Mouse (Mus musculus): ENCODE results near the gene Zfp366.

GRCm38 (mm10) chr13:99279351-99279750 lies 94.7 kb downstream of the Zfp366 start:
- TF ChIP-seq MAX (IDR thresholded peaks at IDR 0.05) (no peak), CEBPB (IDR thresholded peaks at IDR 0.05; ENCODE audit: low read depth) (no peak), CTCF (IDR thresholded peaks at IDR 0.05; ENCODE audit: control insufficient read depth, insufficient read depth, insufficient read length) (no peak), USF1 (IDR thresholded peaks at IDR 0.05; ENCODE audit: low read depth) (no peak), MYOG (IDR thresholded peaks at IDR 0.05; ENCODE audit: control insufficient read depth, extremely low read depth, insufficient read length) (no peak)
